Mouse (Mus musculus): ENCODE measurements around the gene Fam160a2. TPM values are rescaled to one million over a fixed set of nuclear protein-coding genes. Genes with fewer than 3 reads are reported as not detected.
A peak's percentile ranks its signal among the peaks of the same experiment; 100 is the strongest.

Fam160a2 gene
- polyA plus RNA-seq (2015; fragmentation: Nextera tagmentation; extraction: Ambion mirVana), result 13.7 and 16.0 TPM in 2 replicates

- peak; percentile 98 for DNase-seq (ENCODE audit: low spot score)
Measured at GRCm38 (mm10) chr7:105399935-105400624, at the start of gene Fam160a2. TSS of gene Fam160a2 (minus strand) at chr7:105400054.

GRCm38 (mm10) chr7:105445076-105445475 is 45.2 kb upstream of the Fam160a2 start:
- no peak for DNase-seq (ENCODE audit: low spot score)

GRCm38 (mm10) chr7:105441426-105441825 is 41.6 kb upstream of the Fam160a2 start:
- no peak for DNase-seq (ENCODE audit: low spot score)

- DNase-seq (ENCODE audit: low spot score), result no peak
Measured at GRCm38 (mm10) chr7:105437979-105438772, 38.3 kb upstream of the Fam160a2 start.

- DNase-seq (ENCODE audit: low spot score), result no peak
Measured at GRCm38 (mm10) chr7:105434798-105435197, 34.9 kb upstream of the Fam160a2 start.

GRCm38 (mm10) chr7:105433859-105434258 is 34.0 kb upstream of the Fam160a2 start:
- no peak for DNase-seq (ENCODE audit: low spot score)

- DNase-seq (ENCODE audit: low spot score), result no peak
Measured at GRCm38 (mm10) chr7:105432058-105432457, 32.2 kb upstream of the Fam160a2 start.

GRCm38 (mm10) chr7:105426051-105426450 is 26.2 kb upstream of the Fam160a2 start:
- no peak for DNase-seq (ENCODE audit: low spot score)

- no peak for DNase-seq (ENCODE audit: low spot score)
Measured at GRCm38 (mm10) chr7:105425424-105426043, 25.7 kb upstream of the Fam160a2 start, which contains the start of gene Cckbr. TSS of gene Cckbr (plus strand) at chr7:105425731.

- no peak for DNase-seq (ENCODE audit: low spot score)
Measured at GRCm38 (mm10) chr7:105424368-105424767, 24.5 kb upstream of the Fam160a2 start.

- no peak for DNase-seq (ENCODE audit: low spot score)
Measured at GRCm38 (mm10) chr7:105420903-105421302, 21.0 kb upstream of the Fam160a2 start.

- no peak for DNase-seq (ENCODE audit: low spot score)
Measured at GRCm38 (mm10) chr7:105418106-105418505, 18.3 kb upstream of the Fam160a2 start.

- DNase-seq (ENCODE audit: low spot score), result no peak
Measured at GRCm38 (mm10) chr7:105416529-105416928, 16.7 kb upstream of the Fam160a2 start.

- no peak for DNase-seq (ENCODE audit: low spot score)
Measured at GRCm38 (mm10) chr7:105414385-105414784, 14.5 kb upstream of the Fam160a2 start.

- DNase-seq (ENCODE audit: low spot score), result peak; percentile 59
Measured at GRCm38 (mm10) chr7:105411874-105412632, 12.2 kb upstream of the Fam160a2 start.

GRCm38 (mm10) chr7:105406322-105406721 is 6.5 kb upstream of the Fam160a2 start:
- no peak for DNase-seq (ENCODE audit: low spot score)

- DNase-seq (ENCODE audit: low spot score), result no peak
Measured at GRCm38 (mm10) chr7:105404268-105404667, 4.4 kb upstream of the Fam160a2 start, which contains the start of gene Cnga4. TSS of gene Cnga4 (plus strand) at chr7:105404568.

GRCm38 (mm10) chr7:105399058-105399934 is 558 bp downstream of the Fam160a2 start:
- DNase-seq (ENCODE audit: low spot score), result no peak

GRCm38 (mm10) chr7:105396126-105396525 is 3.7 kb downstream of the Fam160a2 start:
- no peak for DNase-seq (ENCODE audit: low spot score)

Data from thymus, postnatal 0 days (tissue).